Mouse (Mus musculus) limb, embryonic 14.5 days (tissue): ENCODE data around the gene Map2k4. TPM values are rescaled to one million over a fixed set of nuclear protein-coding genes. Genes with fewer than 3 reads are reported as not detected.

Experiments
- ATAC-seq: fragments of 200-750 bp; cut with Nextera tagmentation; 2 replicates; pipeline ENCODE4 v1.8.0; 2017; ENCODE audit warnings: low read depth, moderate number of reproducible peaks, moderate TSS enrichment; ENCODE audit not compliant: low FRiP score
- DNase-seq: peaks from one replicate; pipeline ENCODE4 v3.0.0-alpha.2; 2015; ENCODE audit warnings: low spot score
- H3K27ac ChIP-seq: fragments of 300-500 bp; sonication (generic); replicated peaks from 2 replicates; pipeline ENCODE4 v1.5.1; 2014; ENCODE audit warnings: low read depth, mild to moderate bottlenecking, low read length, moderate library complexity, mixed read lengths
- H3K27me3 ChIP-seq: fragments of 300-500 bp; sonication (generic); 2 replicates; pipeline ENCODE4 v1.6.1; 2014; ENCODE audit warnings: low read length, mixed read lengths; ENCODE audit not compliant: control insufficient read depth, insufficient read depth
- H3K36me3 ChIP-seq: fragments of 300-500 bp; sonication (generic); 2 replicates; pipeline ENCODE4 v1.6.1; 2014; ENCODE audit warnings: mild to moderate bottlenecking, low read length, moderate library complexity, mixed read lengths; ENCODE audit not compliant: control insufficient read depth, insufficient read depth
- H3K4me1 ChIP-seq: fragments of 300-500 bp; sonication (generic); 2 replicates; pipeline ENCODE4 v1.6.1; 2014; ENCODE audit warnings: antibody characterized with exemption, low read length, mixed read lengths; ENCODE audit not compliant: control insufficient read depth, insufficient read depth
- H3K4me2 ChIP-seq: fragments of 300-500 bp; sonication (generic); replicated peaks from 2 replicates; pipeline ENCODE4 v1.6.1; 2014; ENCODE audit warnings: low read depth, mild to moderate bottlenecking, low read length, moderate library complexity; ENCODE audit not compliant: severe bottlenecking
- H3K4me3 ChIP-seq: fragments of 300-500 bp; sonication (generic); replicated peaks from 2 replicates; pipeline ENCODE4 v1.5.1; 2014; ENCODE audit warnings: low read length
- H3K9ac ChIP-seq: fragments of 300-500 bp; sonication (generic); 2 replicates; pipeline ENCODE4 v1.6.1; 2014; ENCODE audit warnings: mild to moderate bottlenecking, low read depth, low read length, moderate library complexity; ENCODE audit not compliant: severe bottlenecking
- H3K9me3 ChIP-seq: fragments of 300-500 bp; sonication (generic); 2 replicates; pipeline ENCODE4 v1.6.1; 2016; ENCODE audit warnings: low read length; ENCODE audit not compliant: control insufficient read depth
- POLR2A ChIP-seq: fragments of 200-500 bp; IDR thresholded peaks from 2 replicates; pipeline ENCODE4 v1.8.0; 2012; ENCODE audit warnings: inconsistent platforms, mild to moderate bottlenecking, moderate library complexity, borderline replicate concordance; ENCODE audit not compliant: insufficient read depth, insufficient read length; ENCODE audit errors: extremely low read depth
- WGBS: fragments of 180-500 bp; shearing (Covaris S2); extraction: QIAGEN DNeasy Blood & Tissue Kit; methylation state at CpG from one replicate; pipeline ENCODE4 v1.1.7; 2014; 5-methylcytosine and 5-hydroxymethylcytosine counted together
- polyA plus RNA-seq, 2 experiments: library from polyadenylated mRNA; depleted of rRNA in 1 of 2; stranded (reverse) in 1 of 2; unstranded in 1 of 2; fragments of >200 nt; fragmentation: Nextera tagmentation in 1 of 2; extraction: Ambion mirVana in 1 of 2; gene quantifications; 2 replicates each; pipeline versions ENCODE4 v1.2.1 to v1.2.3; 2012 to 2014

The Map2k4 gene
- polyA plus RNA-seq, 2 experiments = 40.2 to 68.8 TPM

DNA sequence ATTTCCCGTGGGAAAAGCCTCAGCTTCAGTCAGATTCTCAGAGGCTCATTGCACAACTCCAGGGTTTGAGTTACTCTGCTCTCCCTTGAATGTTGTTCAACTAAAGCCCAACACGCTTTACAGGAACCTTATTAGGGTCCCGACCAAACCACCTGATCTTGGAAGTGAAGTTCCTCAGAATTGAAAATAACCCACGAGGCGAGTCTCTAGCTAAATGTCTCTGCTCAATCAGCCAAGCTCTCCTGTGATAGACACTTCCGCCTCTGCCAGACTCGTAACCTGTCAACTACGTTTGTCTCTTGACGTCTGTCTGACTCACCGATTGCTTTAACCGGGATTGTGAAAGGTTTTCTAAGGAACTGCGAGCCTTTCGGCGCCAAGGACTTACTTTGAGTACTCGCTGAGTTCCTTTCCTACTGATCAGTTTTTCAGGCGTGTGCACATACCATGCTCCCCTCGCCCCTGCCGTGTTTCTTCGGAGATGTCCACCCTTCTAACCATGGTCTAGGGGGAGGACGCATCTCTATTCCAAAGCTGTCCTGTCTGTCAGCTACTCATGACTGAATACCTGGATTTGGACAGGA, 18.3 kb upstream of the Map2k4 start:
- TF ChIP-seq POLR2A = no peak
- Histone ChIP-seq H3K27me3 (no peaks in the 10 kb centered on the region), H3K27ac (no peak overlapping the region), H3K36me3 (no peaks in the 10 kb centered on the region), H3K4me2 (peak overlapping the region; percentile 85), H3K9me3 (no peaks in the 10 kb centered on the region), H3K4me3 (peak overlapping the region; percentile 87), H3K4me1 (peaks cover 4% of the 10 kb centered on the region; the same call in 1 of the 2 replicates), H3K9ac (peak overlapping the region; percentile 76)
- DNase-seq (no peak), ATAC-seq (peak; percentile 21)
- 1% methylated on average over 20 of the region's 20 CpGs for WGBS

DNA sequence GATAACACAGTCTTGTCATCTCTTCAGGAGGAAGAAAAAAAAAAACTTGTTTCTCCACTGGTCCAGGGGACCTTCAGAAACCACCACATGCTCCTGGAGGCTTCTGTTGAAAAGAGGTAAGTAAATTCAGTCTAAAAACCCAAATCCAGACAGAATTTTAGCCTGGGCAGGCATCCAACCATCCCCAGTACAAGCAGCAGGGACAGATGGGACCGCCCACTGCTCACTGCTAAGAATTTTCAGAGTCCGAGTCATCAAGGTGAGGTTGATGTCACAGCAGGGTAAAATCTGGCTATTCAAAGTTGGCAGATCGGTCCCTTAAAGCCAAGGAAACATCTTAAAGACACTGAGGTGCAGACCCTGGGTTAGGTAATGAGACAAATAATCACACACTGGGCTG, 13.8 kb upstream of the Map2k4 start:
- no peak for DNase-seq
- no peaks in the 10 kb centered on the region for H3K9me3 ChIP-seq
- H3K27ac ChIP-seq = no peak overlapping the region
- no peaks in the 10 kb centered on the region for H3K36me3 ChIP-seq
- 37% methylated on average over 3 of the region's 3 CpGs for WGBS
- TF ChIP-seq POLR2A = no peak
- H3K9ac ChIP-seq = no peak overlapping the region
- no peak overlapping the region for H3K4me3 ChIP-seq
- no peaks in the 10 kb centered on the region for H3K27me3 ChIP-seq
- H3K4me1 ChIP-seq = peaks cover 4% of the 10 kb centered on the region; the same call in 1 of the 2 replicates
- no peak overlapping the region for H3K4me2 ChIP-seq
- ATAC-seq = no peak

DNA sequence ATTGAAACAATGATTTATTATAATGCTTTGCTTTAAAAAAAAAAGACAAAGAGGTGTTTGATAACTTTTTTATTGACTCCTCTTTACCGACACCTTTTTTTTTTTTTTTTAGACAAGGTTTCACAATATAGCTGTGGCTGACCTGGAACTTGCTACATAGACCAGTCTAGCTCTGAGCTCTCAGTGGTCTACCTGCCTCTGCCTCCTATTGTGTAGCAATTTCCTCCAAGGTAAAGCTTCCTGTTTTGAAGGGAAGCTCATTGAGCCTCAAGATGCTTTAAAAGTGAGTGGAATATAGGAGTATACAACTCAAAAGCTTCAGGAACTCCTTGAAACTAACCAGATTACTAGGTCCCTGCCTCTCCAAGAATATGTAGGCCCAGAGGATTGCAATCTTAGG, 7.8 kb upstream of the Map2k4 start:
- no peaks in the 10 kb centered on the region for H3K9me3 ChIP-seq
- WGBS = 64% methylated on average over 1 of the region's 1 CpGs

DNA sequence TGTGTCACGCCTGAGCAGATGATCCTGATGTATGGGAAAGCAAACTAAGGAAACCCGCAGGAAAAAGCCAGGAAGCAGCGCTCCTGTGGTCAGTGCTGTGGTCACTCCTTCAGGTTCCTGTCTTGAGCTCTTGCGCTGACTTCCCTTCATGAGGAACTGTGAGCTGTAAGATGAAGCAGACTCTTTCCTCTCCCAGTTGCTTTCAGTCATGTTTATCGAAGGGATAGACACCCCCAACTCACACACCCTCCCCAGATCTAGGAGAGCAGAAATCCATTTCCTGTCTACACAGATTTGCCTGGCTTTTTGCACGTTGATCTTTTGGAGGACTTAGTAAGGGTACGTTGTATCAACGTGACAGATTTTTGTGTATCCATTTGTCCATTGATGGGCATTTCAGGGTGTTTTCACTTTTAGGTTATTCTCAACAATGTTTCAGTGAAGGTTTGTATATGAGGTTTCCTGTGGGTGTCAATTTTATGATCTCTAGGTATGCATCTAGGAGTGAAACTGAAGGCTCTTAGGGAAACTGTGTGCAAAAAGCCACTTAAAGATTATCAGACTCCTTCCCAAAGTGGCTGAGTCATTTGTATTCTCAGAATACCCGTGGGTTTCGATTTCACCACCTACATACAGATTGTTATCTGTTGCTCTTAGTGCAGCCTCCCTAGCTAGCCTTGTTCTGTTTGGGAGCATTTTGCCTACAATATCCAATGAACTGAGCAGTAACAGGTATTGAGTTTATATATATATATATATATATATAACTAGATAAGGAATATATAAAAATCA, 6.5 kb upstream of the Map2k4 start:
- DNase-seq (no peak), ATAC-seq (no peak)
- Histone ChIP-seq H3K4me1 (no peaks in the 10 kb centered on the region), H3K4me3 (no peak overlapping the region), H3K27ac (no peak overlapping the region), H3K9me3 (no peaks in the 10 kb centered on the region), H3K36me3 (no peaks in the 10 kb centered on the region), H3K27me3 (no peaks in the 10 kb centered on the region), H3K9ac (no peak overlapping the region), H3K4me2 (no peak overlapping the region)
- no peak for TF ChIP-seq POLR2A
- 76% methylated on average over 10 of the region's 10 CpGs for WGBS

More for the DNA sequence above, 7.8 kb upstream of the Map2k4 start:
- Histone ChIP-seq H3K9ac (no peak overlapping the region), H3K27me3 (no peaks in the 10 kb centered on the region), H3K4me3 (no peak overlapping the region), H3K27ac (no peak overlapping the region), H3K4me2 (no peak overlapping the region), H3K4me1 (no peaks in the 10 kb centered on the region), H3K36me3 (no peaks in the 10 kb centered on the region)
- DNase-seq (no peak), ATAC-seq (no peak)
- no peak for TF ChIP-seq POLR2A

DNA sequence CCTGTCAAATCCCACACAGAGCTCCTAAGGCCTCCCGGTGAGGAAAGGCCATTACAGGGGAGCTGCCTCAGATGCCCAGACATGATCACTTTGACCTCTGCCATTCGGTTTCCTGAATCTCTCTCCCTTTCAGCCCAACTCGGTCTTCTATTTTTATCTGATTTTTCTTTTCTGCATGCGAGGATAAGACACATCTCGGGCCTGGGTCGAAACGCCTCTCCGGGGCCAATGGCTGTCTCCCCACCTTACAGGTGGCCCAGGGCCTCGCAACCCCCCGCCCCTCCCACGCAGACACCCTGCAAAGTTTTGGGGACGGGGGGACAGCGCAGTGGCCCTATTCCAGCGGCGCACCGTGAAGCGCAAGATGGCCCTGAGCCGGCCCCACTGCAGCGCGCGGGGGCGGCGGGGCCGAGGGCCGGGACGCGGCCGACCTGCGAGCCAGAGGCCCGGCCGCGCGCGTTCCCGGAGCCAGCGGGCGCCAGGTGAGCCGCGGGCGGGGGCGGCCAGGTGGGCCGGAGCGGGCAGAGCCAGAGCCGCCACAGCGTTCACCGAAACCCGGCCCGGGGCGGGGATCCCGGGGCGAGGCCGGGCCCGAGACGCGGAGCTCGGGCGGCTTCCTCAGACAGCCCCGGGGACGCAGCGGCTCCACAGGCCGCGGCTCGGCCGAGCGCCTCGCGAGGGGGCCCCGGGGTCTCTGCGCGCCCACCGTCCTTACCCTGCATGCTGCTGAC, 511 bp downstream of the Map2k4 start:
- Histone ChIP-seq H3K27ac (peak overlapping the region; percentile 91), H3K9ac (peak overlapping the region; percentile 98), H3K4me3 (peak overlapping the region; percentile 92), H3K36me3 (no peaks in the 10 kb centered on the region), H3K4me2 (peak overlapping the region; percentile 58), H3K9me3 (no peaks in the 10 kb centered on the region), H3K4me1 (peaks cover 12% of the 10 kb centered on the region; the same call in 1 of the 2 replicates), H3K27me3 (no peaks in the 10 kb centered on the region)
- ATAC-seq (peak; percentile 82), DNase-seq (peak; percentile 21)
- TF ChIP-seq POLR2A = no peak
- 1% methylated on average over 53 of the region's 71 CpGs for WGBS
